12 mouse cellular contexts compared by ENCODE assay signal in the genomic region with DNA sequence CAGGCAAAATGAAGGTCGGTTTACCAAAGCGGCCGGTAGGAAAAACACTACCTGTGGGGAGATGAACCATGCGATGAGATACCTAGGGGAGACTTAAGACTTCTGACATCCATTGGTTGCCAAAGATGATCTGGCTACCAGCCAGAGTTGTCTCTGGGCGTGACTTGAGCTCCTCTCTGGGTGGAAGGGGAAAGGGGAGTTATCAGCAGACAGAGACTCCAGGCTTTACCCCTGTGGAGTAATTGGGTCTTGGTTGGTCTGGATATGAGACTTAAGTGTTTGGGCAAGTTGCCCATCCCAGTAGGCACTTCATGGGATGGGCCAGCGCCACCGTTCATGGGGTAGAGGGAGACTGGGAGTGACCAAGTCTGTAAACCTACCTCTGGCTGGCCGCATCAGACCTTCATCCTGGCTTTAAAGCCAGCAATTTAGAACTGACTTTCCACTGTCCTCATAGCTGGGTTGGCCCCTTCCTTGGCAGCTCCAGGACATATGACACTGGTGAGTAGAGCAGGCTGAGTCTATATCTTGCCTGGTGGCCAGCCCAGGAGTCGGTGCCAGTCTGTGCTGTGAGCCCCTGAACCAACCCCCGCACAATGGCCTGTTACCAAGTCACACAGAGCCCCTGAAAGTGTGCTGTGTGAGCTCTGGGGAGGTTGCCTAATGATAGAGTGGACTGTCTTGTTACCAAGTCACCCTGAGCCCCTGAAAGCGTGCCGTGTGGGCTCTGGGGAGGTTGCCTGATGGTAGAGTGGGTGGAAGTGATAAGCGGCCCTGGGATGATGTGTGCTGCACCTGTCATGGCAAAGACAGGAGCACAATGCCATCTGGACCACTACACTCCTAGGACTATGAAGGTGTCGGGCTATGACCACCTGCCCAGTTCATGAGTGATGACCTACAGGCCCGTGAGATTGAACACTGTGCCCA. TPM values are rescaled to one million over a fixed set of nuclear protein-coding genes. Genes with fewer than 3 reads are reported as not detected.
DNase-seq lines count a peak whose midpoint lies in the region; ATAC-seq lines count a peak whose summit lies in the region.
"Had no signal": no experiment of that assay in that cellular context is flagged by ENCODE, and none has a peak within 500 bp of the region (broad histone marks: within the 10 kb centered on the region; RNA-seq: fewer than 3 reads in every experiment).

No protein-coding gene starts in this region.

- 0 out of 2 replicates have a peak overlapping the region, but pooled peaks have one; percentile 24 for H3K27ac ChIP-seq in midbrain, embryonic 10.5 days (replicated peaks)
- no peak overlapping the region for H3K27ac ChIP-seq in midbrain, embryonic 11.5 days (ENCODE audit: low read depth, low read length)
- H3K27ac ChIP-seq in liver, embryonic 11.5 days (ENCODE audit: low read depth, low read length): peak overlapping the region; percentile 90
- H3K27ac ChIP-seq: forebrain, embryonic 13.5 days; hindbrain, embryonic 13.5 days had no signal

- H3K4me2 ChIP-seq in midbrain, embryonic 11.5 days: no peak overlapping the region
- peak overlapping the region; percentile 56 for H3K4me2 ChIP-seq in liver, embryonic 11.5 days
- H3K4me2 ChIP-seq: forebrain, embryonic 13.5 days; hindbrain, embryonic 13.5 days had no signal

- no peak overlapping the region for H3K4me3 ChIP-seq in midbrain, embryonic 10.5 days
- H3K4me3 ChIP-seq in midbrain, embryonic 11.5 days (ENCODE audit: low read depth, low read length): no peak overlapping the region
- no peak overlapping the region for H3K4me3 ChIP-seq in liver, embryonic 11.5 days (ENCODE audit: low read depth, low read length)
- H3K4me3 ChIP-seq: forebrain, embryonic 13.5 days; hindbrain, embryonic 13.5 days had no signal

- no peaks in the 10 kb centered on the region for H3K36me3 ChIP-seq in midbrain, embryonic 10.5 days
- H3K36me3 ChIP-seq in midbrain, embryonic 11.5 days (ENCODE audit: control insufficient read depth, insufficient read depth, low read length): no peaks in the 10 kb centered on the region
- no peaks in the 10 kb centered on the region for H3K36me3 ChIP-seq in liver, embryonic 11.5 days (ENCODE audit: control insufficient read depth, insufficient read depth, low read length)
- H3K36me3 ChIP-seq: hindbrain, embryonic 13.5 days had no signal

- peak; percentile 24 for DNase-seq in cerebellum, adult 8-10 months
- no peak for DNase-seq in midbrain, embryonic 10.5 days (ENCODE audit: low spot score)
- DNase-seq in midbrain, embryonic 11.5 days (ENCODE audit: low spot score, missing footprints): no peak
- DNase-seq in liver, embryonic 11.5 days (ENCODE audit: low spot score): no peak
- peak; percentile 88 to 89 for DNase-seq in spleen, postnatal 4 days (ENCODE audit: low spot score in 2 of 2)
- DNase-seq in layer of hippocampus, postnatal 36 days: no peak
- DNase-seq in kidney, adult 11 months: no peak
- DNase-seq: right cerebral cortex, adult 18-20 months had no signal

- peaks cover 8% of the 10 kb centered on the region; the same call in 1 of the 2 replicates for H3K9me3 ChIP-seq in midbrain, embryonic 10.5 days (replicated peaks)
- no peaks in the 10 kb centered on the region for H3K9me3 ChIP-seq in midbrain, embryonic 11.5 days (ENCODE audit: control insufficient read depth, low read length)
- no peaks in the 10 kb centered on the region for H3K9me3 ChIP-seq in liver, embryonic 11.5 days (ENCODE audit: control insufficient read depth, low read length)
- H3K9me3 ChIP-seq: forebrain, embryonic 13.5 days; hindbrain, embryonic 13.5 days had no signal

- WGBS in midbrain, embryonic 10.5 days: 96% methylated on average over 15 of the region's 15 CpGs
- WGBS in midbrain, embryonic 11.5 days: 91% methylated on average over 15 of the region's 15 CpGs
- 71% methylated on average over 15 of the region's 15 CpGs for WGBS in liver, embryonic 11.5 days

- peaks cover 8% of the 10 kb centered on the region; the same call in 1 of the 2 replicates for H3K4me1 ChIP-seq in midbrain, embryonic 10.5 days
- no peaks in the 10 kb centered on the region for H3K4me1 ChIP-seq in midbrain, embryonic 11.5 days (ENCODE audit: control insufficient read depth, insufficient read depth, low read length)
- peaks cover 45% of the 10 kb centered on the region for H3K4me1 ChIP-seq in liver, embryonic 11.5 days (replicated peaks; ENCODE audit: control insufficient read depth, insufficient read depth, low read length)
- H3K4me1 ChIP-seq: forebrain, embryonic 13.5 days had no signal

- no peak for ATAC-seq in cerebellum, adult (ENCODE audit: insufficient number of reproducible peaks, low FRiP score, low TSS enrichment)
- ATAC-seq in midbrain, embryonic 11.5 days (ENCODE audit: low FRiP score): no peak
- peak; percentile 72 for ATAC-seq in liver, embryonic 11.5 days (replicated peaks; ENCODE audit: low FRiP score)
- ATAC-seq: forebrain, embryonic 13.5 days; Patski had no signal

- H3K9ac ChIP-seq in midbrain, embryonic 11.5 days (ENCODE audit: low read length): no peak overlapping the region
- H3K9ac ChIP-seq in liver, embryonic 11.5 days (ENCODE audit: low read depth, low read length): peak overlapping the region; percentile 55
- H3K9ac ChIP-seq: forebrain, embryonic 13.5 days; hindbrain, embryonic 13.5 days had no signal

- no peaks in the 10 kb centered on the region for H3K27me3 ChIP-seq in midbrain, embryonic 10.5 days (ENCODE audit: low read depth, poor library complexity, severe bottlenecking)
- no peaks in the 10 kb centered on the region for H3K27me3 ChIP-seq in midbrain, embryonic 11.5 days (ENCODE audit: control insufficient read depth, insufficient read depth, low read length)
- no peaks in the 10 kb centered on the region for H3K27me3 ChIP-seq in liver, embryonic 11.5 days (replicated peaks; ENCODE audit: control insufficient read depth, insufficient read depth, low read length)
- H3K27me3 ChIP-seq: forebrain, embryonic 13.5 days; hindbrain, embryonic 13.5 days; Patski had no signal

RNA-seq across cellular contexts. Expression of gene Mxi1, which starts 52.4 kb away (rescaled TPM):
- polyA plus RNA-seq in midbrain, embryonic 10.5 days (2016; fragmentation: Nextera tagmentation; extraction: Ambion mirVana): 19.7 and 28.5 TPM in 2 replicates
- polyA plus RNA-seq in midbrain, embryonic 11.5 days (2014; fragmentation: Nextera tagmentation; extraction: Ambion mirVana): 59.0 and 59.1 TPM in 2 replicates
- 34.3 and 42.6 TPM in 2 replicates for polyA plus RNA-seq in liver, embryonic 11.5 days (2014; fragmentation: Nextera tagmentation; extraction: Ambion mirVana)
- total RNA-seq in layer of hippocampus, postnatal 36 days (2021): 10 to 100 TPM; 60.8 to 67.3 TPM

Comparison
In these comparisons a context has a peak if more than half of its experiments do, and no peak if none do; other contexts are left out.
1. DNase-seq: peak in cerebellum, adult 8-10 months (single experiment) and spleen, postnatal 4 days (2 of 2); none in midbrain, embryonic 10.5 days (single experiment), midbrain, embryonic 11.5 days (single experiment), liver, embryonic 11.5 days (single experiment), layer of hippocampus, postnatal 36 days (0 of 2) and kidney, adult 11 months (single experiment).